Mouse (Mus musculus): ENCODE data around the gene Tnfrsf21.

The Tnfrsf21 gene

DNA sequence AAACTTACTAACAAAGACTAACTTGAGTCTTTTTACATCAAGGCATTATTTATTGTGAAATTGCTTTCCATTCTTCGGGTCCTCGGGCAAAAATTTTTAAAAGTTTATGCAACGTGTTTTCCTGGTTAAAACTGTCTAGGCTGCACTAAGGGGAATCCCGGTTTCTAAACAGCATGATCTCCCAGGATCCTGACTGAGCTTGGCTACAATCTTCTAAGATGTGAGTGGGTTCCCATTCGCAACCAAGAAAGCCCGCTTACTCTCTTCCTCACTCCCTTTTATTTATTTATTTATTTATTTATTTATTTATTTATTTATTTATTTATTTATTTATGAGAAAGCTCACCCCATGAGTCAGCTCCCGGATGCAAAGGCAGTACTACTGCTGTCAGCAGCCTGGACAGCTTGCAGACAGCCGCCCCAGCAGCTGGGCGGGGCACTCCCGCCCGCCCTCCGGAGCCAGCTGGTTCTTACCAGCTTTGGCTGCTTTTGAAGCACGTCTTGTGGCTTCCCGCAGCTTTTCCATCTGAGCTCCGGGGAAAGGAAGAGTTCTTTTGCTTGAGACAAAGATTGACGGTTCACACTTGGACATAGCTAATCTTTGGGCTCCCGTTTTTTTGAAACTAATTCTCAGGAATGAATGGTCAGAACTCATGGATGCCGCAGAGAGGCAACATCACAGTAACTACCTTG lies 60.6 kb downstream of the Tnfrsf21 start:
- DNase-seq (ENCODE audit: low spot score), result peak; percentile 85

DNA sequence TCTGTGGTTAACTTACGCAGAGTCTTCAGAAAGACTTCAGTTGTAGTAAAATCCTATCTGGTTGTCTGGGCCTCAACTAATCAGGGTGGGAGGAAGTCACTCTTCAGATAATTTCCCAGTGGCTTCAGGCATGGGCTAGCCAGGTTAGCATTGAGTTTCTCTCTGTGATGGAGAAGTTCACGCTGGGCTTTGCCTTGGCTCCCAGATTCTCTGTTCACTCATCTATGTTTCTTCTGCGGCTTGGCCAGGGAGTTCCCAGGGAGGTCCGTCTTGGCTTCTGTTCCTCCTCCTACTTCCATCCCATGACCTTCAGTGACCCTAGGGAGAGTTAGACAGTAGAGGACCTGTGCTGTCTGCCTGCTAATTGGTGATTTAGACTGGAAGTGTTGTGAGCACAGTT lies 61.2 kb downstream of the Tnfrsf21 start:
- peak; percentile 21 for DNase-seq (ENCODE audit: low spot score)

DNA sequence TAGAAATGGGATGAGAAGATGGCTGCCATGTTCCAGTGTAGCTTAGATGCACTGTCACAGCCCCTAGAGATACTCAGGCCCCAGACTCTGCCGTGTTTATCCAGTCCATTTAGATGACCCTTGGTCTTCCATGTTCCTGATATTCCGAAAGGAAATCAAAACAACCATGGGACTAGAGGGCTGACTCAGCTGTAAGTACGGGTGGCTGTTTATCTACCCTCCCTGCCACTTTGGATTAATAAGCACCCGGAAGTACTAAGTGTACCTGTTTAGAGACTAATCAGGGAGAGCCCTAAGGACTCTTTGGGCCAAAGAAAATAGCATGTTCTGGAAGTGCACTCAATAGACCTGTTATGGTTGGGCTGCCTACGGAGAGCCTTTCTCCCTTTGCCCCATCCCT lies 64.9 kb downstream of the Tnfrsf21 start:
- DNase-seq (ENCODE audit: low spot score), result no peak

DNA sequence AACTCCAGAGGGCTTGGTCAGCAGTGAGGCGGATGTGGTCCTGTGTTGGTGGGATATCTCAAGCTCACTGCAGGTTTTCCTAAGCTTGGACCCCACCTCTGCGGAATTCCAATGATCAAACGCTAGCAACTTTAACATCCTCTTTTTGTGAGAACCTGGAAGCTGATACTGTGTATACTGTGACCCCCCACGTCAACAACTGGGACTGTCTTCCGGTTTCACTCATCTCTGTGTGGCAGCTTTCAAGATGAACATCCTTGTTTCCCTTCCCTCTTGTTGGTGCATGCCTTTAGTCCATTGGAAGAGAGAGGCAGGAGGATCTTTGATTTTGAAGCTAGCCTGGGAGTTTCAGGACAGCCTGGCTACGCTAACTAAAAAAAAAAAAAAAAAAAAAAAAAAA lies 73.1 kb downstream of the Tnfrsf21 start:
- no peak for DNase-seq (ENCODE audit: low spot score)

DNA sequence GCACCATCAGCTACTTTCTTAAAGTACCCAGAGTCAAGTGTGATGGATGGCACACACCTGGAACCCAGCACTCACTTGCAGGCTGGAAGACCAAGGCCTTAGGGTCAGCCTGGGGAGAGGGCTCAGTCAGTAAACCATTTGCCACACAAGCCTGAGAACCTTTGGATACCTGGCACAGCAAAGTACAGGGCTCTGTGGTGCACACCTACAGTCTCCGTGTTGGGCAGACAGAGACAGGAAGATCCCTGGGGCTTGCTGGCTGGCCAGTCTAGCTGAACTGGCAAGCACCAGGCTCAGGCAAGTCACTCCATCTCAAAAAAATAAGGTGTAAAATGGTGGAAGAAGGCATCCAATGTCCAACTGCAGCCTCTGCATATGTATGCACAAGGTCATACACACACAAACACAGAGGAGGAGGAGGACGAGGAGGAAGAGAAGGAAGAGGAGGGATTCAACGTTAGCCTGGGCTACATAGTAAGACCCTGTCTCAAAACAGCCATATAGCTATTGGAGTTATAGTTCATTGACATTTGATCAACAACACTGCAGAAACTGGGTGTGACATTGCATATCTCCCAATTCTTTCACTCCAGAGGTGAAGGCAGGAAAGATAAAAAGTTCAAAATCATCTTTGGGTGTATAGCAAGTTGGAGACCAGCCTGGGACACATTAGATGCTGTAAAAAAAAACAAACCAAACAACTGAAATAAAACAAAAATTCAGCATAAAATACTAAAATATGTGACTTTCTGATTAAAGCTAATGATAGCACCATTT lies 74.8 kb downstream of the Tnfrsf21 start:
- no peak for DNase-seq (ENCODE audit: low spot score)

DNA sequence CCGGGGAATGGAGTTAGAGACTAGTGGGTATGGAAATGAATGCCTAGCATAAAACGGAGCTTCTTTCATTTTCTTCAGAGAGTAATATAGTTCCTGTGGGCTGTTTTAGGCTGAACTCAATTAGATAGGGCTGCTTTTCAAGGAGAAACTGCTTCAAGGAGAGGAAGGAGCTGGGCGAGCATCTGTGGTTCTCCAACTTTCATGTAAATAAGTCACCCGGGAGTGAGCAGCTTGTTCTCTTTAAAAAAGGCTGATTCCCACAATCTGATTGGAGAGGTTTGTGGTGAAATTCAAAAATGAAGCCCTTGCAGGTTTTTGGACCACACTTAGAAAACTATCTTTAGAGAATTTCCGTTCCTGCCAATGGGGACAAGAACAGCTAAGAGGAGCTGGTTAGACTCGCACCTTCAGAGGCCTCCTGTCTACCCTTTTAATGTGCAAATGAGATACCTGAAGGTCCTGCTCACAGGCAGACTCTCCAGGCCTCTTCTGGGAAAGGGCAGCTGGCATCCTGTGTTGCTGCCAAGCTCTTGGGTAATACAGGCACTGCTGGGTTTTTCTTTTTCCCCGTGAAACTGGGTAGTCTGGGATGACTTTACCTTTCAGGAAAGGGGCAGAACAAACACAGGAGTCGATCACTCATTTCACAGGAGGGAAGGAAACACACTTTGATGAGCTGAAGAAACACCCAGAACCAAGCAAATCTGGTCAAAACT lies 76.1 kb downstream of the Tnfrsf21 start:
- no peak for DNase-seq (ENCODE audit: low spot score)

DNA sequence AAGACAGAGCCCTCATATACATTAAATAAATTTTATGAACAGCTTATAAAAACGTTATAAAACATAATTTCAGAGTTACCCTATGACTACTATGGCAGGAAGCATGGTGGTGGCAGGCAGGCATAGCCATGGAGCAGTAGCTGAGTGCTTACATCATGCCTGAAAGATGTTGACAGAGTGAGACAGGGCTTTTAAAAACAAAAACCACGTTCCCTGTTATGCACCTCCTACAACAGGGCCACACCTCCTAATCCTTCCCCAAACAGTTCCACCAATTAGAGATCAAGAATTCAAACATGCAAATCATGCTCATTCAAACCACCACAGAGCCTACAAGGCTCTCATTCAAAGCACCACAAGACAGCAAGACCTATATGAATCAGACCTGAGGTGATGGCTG lies 77.9 kb downstream of the Tnfrsf21 start:
- DNase-seq (ENCODE audit: low spot score), result no peak

DNA sequence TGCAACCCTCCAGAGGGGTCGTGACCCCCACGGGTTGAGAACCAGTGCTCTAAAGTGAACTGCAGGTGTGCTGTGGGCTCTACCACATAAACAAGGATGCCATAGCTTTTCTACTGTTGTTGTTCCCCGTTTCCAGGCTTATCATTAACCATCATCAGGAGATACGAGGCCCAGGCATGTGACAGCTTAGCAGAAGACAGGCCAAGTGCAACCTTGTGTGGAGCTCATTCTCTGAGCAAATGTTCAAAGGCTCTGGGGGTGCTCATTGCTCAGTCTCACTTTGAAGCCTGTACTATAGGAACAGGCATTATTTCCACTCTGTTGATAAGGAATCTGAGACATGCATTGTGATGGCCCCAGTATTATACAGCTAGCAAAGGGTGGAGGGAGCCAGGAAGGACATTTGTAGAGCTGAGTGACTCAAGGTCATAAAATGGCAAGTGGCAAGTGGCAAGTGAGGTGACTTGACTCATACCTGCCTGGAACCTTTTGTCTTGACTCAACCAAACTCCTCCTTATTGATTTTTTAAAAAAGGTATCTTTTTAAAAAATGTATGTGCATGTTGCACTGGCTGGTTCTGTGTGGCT lies 80.8 kb downstream of the Tnfrsf21 start:
- DNase-seq (ENCODE audit: low spot score), result no peak

DNA sequence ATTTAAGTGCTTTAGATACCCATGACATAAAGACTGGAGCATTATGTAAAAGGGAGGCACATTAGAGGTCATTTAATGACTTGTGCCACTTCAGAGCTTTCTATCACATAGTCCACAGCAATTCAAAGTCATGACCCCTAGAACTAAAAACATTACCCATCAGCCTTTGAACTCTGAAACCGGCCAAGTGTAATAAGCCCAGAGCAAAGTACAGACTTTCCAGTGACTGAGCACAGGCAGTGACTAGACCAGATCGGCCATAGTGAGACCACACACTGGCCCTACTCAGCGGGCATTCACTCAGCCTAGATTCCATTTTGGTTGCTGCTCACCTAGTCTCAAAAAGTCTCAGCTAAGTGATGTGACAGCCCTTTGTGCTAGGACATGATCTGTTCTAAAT lies 89.8 kb downstream of the Tnfrsf21 start:
- DNase-seq (ENCODE audit: low spot score), result no peak

DNA sequence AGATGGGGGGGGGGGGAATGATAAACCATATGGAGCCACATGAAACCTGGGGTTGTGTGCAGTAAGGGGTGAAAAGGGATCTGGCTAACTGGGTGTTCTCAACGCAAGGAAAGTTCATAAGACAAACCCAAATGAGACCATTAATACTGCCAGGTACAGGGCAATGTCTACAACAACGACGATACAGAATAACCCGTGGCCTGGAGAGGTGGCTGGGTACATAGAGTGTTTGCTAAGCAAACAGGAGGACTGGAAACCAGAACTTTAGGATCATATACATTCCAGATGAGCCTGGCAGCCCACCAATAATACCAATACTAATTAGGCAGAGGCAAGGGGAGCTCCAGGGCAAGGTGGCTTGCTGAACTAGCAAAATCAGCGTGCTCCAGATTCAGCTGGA lies 91.0 kb downstream of the Tnfrsf21 start:
- DNase-seq (ENCODE audit: low spot score), result no peak

DNA sequence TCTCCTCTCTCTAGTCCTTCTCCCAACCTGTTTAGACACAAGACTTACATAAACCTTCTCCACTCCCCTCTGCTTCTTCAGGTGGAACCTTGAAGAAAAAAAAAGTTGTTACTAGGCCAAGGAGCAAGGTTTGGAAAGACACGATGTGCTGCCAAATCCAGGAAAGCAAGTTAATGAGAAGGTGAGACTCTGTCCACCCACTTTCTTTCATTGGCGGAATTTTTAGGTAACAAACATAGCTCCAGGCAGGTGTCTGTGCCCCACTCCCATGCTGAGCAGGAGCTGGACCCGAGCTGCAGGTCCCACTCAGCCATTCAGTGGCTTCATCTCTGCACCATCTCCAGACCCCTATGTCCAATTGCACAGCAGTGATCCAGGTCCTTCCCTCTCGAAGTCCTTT lies 93.1 kb downstream of the Tnfrsf21 start:
- DNase-seq (ENCODE audit: low spot score), result no peak

DNA sequence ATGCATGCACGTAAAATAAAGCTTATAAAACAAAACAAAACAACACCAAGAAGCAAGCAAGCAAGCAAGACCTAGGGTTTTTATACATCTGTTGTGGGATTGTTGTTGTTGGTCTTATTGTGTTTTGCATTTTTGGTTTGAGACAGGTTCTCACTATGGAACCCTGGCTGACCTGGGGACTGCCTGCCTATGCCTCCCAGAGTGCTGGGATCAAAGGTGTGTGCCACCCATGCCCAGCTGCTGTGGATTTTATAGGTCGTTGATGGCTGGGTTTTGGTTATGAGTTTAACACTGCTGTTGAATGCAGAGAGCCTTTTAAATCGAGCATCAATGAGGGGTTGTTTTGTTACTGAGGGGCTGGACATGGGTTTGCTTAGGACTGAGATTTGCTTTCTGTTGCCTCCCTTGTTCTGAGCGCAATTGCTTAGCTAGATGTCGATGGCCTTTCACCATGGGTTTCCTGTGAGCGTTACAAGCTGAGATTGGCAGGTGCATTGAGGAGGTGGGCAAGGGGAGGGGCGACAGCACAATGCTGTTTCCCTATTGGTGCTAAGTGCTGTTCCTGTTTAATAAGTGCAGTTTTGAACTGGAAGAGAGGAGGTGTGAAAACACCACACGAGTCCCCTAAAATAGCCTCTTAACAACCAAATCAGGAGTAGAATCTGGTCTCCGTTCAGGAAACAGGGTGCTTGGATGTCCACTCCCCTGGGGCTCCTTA lies 94.0 kb downstream of the Tnfrsf21 start:
- no peak for DNase-seq (ENCODE audit: low spot score)

DNA sequence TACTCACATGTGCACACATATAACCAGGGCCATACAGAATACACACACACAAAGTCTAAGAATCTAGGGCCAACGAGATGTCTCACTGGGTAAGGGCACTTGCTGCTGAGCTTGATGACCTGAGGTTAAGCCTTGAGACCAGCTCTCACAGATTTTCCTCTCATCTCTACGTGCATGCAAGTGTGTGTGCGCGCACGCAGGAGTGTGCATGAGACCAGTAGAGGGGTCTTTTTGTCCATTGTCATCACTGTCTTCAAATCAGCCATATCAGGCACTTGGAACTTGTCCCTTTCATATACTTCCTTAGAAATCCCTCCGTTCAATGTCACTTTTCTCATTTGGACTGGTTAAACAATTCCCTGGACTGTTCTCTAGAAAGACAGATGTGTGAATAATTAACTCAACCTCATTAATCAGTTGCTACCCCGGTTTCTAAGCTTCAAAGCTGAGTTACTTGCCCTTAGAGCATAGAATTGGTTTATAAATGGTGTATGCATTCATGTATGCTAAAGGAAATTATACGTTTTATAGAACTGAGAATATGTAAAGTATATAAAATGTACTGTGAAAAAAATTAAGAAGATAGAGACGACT lies 97.1 kb downstream of the Tnfrsf21 start:
- no peak for DNase-seq (ENCODE audit: low spot score)

DNA sequence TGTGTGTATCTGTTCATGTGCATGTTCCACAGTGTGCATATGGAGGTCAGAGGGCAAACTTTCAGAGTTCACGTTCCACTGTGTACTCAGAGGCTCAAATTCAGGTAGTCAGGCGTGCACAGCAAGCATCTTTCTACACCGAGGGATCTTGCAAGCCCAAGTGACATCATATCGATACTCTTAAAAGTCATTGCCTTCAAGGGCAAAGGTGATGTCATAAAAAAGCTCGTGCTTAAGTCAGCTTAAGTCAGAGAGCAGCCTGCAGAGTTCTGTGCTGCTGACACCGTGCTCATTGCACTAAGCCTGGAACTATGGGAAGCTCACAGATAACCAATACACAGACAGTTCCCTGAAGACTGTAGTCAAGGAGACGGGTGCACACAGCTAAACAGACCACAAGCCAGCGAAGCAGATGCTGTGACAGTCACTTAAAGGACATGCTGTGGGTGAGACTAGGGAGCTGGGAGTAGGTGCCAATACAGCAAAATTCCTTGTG lies 97.8 kb downstream of the Tnfrsf21 start:
- no peak for DNase-seq (ENCODE audit: low spot score)

DNA sequence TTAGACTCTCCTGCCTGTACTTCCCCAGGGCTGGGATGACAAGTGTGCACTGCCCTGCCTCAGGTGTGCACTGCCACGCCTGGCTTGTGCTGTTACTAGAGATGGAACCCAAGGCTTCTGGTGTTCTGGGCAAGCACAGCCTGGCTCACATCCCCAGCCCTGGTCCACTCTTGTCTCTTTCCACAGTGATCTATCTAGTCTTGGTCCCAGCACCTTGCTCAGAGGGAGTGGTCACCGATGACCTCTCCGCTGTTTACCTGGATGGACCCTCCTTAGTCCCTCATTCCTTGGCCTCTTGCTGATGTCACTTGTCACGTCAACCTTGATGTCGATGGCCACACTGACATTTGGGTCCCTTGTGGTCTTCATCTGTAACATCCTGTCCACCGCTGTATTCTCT lies 98.6 kb downstream of the Tnfrsf21 start:
- no peak for DNase-seq (ENCODE audit: low spot score)

DNA sequence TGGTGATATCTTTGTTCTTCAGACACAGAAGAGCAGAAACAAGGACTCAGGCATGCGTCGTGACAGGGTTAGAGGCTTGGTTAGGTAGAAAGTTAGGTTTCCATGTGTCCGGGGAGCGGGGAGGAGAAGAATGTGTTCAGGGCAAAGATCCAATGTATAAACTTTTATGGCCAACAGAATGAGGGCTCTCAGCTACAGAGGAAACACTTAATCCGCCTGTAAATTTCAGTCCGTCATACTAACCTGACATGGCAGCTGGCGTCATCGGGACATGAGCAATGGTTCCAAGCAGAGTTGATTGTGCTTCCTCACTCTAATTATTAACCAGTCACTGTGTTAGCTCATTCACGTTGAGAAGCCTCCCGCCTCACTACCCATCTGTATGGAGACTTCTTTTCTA lies 100.4 kb downstream of the Tnfrsf21 start:
- DNase-seq (ENCODE audit: low spot score), result no peak

DNA sequence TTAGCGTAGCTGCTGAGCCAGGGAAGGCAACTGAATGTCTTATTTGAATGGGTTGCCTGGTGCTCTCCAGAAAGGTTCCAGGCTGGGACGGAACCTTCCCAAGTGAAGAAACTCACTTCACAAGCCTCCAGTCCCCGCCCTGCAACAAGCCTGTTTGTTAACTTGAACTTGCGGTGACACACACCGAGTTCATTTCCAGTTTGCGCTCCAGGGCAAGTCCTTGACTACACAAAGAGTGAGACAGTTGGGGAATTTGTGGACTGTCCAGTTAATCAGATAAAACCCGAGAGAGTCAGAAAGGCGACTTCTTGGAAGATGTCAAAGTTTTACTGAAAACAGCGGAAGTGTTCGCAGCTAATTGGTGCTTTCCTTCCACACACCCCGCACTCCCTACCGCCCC lies 103.1 kb downstream of the Tnfrsf21 start:
- no peak for DNase-seq (ENCODE audit: low spot score)

DNA sequence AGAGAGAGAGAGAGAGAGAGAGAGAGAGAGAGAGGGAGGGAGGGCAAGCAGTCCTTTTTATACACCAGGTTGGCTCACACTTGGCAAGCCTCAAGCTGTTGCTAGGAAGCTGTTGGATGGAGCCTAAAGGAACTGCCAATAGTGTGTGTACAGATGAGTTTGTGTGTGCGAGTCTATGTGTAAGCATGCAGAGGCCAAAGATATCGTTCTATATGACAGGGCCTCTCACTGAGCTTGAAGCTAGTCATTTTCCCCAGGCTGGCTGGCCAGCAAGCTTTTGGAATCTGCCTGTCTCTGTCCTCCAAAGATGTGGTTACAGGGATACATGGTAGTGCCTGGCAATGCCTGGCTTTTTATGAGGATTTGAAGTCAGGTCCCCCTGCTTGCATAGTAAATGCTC lies 104.7 kb downstream of the Tnfrsf21 start:
- no peak for DNase-seq (ENCODE audit: low spot score)

DNA sequence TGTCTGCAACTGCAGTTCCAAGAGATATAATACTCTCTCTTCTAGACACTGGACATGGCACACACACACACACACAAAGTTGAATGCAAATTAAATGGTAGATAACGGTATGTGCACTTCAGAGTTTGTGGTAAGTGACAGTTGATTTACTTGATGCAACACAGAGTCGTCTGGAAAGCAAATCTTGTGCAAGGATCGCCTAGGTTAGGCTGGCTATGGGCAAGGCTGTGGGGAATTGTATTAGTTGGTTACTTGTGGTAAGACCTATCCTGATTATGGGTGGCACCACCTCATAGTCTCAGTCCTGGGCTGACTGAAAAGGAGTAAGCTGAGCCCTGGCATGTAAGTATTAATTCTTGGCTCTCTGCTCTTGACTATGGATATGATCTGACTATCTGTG lies 112.0 kb downstream of the Tnfrsf21 start:
- no peak for DNase-seq (ENCODE audit: low spot score)

DNA sequence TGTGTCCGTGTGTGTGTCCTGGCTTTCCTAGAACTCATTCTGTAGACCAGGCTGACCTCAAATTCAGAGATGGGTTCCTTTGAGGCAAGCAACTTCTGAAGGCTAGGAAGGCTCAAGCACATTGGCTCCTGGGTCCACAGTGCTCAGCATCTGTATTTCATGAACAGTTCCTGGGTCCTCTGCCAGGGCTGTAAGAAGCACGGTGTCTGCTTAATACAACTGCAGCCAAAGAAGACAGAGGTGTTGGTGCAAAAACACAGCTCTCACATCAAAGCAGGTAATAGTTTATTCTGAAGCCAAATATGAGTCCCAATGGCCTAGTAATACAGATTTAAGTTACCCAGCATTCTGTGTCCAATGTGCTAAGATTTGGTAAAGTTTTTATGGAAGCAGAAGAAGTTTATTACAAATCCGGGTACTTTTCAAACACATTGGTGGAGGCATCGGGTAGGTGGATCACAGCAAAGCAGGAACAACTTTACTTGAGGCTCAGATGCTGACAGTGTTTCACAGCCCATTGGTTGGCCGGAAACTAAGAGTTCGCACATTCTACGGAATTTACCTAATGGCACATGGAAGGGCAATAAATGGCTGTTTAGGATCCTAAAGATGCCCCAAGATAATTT lies 112.7 kb downstream of the Tnfrsf21 start:
- DNase-seq (ENCODE audit: low spot score), result no peak

All from embryo, embryonic 10.5 days (tissue).